Mouse (Mus musculus) MEL-GATA-1-ER (cell line): ENCODE results near the gene Enox1.

ENCODE experiments used
- DNase-seq: peaks from one replicate; pipeline ENCODE4 v3.0.0-alpha.2; 2012; ENCODE audit warnings: low read depth; ENCODE audit errors: extremely low read depth

The Enox1 gene

DNA sequence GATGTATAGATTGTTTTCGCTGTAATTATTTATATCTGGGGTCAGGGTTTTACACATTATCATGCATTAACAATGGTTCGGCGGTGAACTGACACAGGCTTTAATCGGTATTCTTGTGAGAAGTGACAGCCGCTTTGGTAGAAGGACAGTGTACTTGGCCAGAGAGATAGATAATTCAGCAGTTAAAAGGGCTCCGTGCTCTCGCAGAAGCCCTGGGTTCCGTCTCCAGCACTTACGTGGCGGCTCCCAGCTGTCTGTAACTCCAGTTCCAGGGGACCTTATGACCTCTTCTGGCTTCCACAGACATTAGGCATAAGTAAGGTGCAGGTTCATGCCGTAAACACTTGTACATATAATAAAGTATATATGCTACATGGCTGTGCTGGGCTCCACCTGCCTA, 515.4 kb downstream of the Enox1 start:
- DNase-seq, result no peak

DNA sequence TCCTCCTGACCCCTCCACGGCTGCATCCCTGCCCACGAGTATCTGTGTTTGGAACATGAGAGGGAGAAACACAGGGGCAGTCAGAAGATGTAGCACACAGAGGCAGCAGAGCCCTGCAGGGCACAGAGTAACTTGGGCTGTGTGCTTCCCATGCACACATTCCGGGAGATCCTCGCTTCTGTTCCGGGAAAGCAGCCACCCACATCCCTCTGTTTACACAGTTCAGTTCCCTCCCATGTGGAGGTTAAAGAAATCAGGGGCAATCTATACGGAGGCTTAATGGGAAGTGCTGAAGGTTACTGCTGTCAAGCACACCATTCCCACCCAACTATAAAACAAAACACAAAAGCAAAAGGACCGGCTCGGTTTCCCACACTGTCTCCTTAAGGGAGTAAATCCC, 516.6 kb downstream of the Enox1 start:
- no peak for DNase-seq

DNA sequence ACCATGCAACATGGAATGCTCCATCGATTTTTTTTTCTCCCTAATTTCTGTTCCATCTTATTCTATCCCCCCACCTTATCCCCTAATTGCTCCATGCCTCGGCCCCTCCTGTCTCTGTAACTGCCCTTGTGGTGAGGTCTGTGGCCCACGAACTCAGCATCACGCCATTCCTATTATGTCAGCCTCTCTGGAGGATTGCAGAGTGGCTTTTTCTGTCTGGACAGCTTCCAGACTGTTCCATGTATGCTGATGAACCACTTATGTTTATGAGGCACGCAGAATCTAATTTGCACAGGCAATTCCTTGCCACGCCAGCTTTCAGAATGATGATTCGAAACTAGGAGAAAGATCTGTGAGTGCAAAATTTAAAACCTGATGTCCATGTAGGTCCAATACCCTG, 521.4 kb downstream of the Enox1 start:
- no peak for DNase-seq

DNA sequence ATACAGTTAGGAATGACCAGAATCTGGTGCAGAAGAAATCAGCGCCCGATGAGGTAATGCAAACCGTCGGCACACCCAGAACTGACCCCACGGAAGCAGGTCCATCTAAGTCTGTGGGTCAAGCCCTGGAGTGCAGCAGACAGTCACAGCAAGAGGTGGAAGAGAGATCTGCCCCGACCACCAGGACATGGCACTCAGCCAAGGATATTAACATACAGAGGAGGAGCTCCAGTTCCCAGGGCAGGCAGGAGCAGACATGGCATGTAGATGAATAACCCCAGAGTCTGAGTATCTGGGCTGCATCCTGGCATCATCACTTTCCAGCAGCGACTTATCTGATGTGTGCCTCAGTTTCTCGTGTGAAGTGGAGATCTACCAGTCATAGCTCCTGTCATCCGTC, 523.3 kb downstream of the Enox1 start:
- no peak for DNase-seq

DNA sequence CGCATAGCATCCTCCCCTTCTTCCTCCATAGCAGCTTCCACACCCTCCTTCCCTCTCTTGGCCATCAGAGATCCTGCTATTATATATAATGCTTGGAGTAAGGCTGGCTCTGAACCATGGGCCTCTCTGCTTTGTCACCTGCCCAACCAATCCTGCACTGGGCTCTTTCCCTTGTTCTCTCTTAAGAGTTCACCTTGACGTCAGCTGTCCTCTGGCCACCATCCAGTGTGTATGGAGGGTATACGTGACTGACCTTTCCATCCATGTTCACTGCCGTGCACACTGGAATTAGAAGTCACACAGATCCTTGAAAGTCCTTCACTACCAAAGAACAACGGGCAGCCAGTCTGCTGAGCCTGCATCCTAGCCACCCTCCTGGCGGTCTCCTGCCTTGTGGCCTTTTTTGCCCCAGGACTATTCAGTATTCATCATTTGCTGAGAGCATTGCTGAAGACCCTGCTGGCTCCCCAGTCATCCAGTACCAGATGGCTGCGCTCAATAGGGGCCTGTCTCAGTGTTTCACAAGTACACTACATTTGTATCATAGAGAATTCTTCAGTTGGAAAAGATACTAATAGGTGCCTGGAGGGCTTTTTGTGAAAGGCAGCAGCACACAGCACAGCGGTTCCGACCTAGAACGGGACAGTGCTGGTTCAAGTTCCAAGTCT, 526.5 kb downstream of the Enox1 start:
- no peak for DNase-seq

DNA sequence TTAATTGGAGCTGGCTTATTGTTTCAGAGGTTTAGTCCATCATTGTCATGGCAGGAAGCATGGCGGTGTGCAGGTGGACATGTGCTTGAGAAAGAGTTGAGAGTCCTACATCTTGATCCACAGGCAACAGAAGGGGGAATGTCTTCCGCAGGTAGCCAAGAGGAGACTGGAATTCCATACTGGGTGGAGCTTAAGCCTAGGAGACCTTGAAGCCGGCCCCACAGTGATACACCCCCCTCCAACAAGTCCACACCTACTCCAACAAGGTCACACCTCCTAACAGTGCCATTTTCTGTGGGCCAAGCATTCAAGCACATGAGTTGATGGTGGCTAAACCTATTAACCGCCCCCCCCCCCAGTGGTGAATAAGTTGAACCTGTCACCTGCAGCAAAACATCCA, 533.3 kb downstream of the Enox1 start:
- DNase-seq, result no peak

DNA sequence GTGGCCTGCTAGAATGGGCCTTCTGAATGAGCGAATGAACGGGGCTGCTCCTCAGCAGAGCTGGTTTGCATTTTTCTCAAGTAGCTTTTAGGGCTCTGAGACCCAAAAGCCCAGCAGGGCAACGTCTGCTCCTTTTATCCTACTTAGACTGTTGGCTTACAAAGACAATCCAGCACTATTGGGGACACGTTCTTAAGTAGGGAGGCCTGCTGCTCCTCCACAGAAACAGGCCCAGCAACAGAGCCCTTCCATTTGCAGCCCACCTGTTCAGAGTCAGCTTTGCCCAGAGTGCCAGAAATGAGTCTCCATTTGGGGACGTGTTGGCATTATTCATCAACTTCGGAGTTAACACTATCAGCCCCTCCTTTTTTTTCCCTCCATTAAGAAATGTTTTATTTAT, 548.4 kb downstream of the Enox1 start:
- no peak for DNase-seq

DNA sequence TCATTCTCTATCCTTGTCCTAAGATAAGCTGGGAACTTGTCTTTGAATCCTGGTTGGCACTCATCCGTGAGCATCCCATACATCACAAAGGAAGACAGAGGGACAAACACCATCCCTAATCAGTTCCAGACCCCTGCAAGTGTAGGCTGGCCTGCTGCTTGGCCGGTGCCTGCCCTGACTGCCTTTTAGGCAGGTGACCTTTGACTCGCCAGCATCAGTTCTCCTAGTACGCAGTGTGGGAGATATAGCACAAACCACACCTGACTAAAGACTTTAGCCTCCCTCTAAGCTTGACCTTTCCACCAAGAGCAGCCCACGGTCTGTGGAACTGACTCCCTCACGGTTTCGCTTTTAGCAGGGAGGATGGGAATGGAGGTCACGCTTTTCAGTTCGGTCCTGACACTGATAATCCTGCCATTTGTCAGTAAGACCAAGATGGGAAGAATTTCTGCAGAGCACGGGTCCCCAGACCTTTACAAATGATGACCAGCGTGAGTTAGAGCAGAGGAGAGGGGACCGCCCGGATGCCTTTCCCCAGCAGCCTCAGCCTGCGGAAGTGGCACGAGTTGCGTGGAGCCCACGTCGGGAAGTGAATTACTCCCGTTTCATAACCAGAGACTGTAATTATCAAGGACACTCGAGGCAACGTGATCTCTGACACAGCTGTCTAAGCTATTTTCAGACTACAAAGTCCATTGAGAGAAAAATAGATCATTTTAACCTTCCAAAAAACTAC, 550.1 kb downstream of the Enox1 start:
- no peak for DNase-seq

DNA sequence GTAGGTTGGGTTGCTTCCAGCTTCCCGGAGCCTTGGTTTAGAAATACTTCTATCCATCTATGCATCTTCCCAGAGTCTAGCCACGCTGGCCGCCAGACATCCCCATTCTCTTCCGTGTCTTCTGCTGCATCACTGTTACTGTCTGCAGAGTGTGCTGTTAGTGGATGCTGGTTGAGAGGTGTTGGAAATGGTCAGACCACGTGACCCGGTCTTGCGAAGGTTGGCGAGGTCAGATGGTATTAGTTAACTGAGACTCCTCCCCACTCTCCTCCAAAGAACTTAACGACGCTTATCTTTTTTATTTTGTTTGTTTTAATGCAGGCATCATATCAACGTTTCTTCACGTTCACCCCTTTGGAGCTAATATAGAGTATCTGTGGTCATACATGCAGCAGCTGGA, 550.7 kb downstream of the Enox1 start:
- DNase-seq, result no peak

DNA sequence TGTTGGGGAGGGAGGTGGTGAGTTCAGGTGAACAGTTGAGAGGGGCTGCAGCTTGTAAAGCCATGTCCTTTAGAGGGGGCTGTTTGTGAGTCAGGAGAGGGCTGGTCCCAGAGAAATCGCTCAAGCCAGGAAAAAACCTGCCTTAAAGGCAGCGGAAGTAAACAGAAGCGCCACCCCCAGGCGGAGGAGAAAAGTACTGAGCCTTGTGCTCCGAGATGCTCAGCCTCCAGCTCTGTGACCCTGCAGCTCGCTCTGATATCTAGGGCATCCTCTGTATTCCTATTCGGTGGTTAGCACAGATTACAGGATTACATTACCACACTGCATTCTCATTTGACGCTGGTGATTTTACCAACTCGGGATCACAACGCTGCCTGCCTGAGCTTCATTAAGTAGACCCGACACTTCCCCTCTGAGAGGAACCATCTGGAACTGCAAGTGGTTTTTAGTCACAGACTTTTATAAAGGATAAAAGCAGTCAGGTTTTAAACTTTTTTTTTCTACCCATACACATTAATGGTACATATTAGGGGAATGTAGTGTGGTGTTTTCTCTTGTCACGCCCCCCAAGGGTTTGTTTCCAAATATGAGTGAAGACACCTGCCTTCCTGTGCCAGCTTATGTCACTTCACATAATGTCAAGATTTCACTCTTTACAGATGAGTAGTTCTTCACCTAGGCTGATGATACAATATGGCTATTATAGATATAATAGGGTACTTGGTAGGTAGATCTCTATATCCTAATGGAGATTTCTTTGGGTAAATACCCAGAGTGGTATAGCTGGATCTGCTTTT, 552.0 kb downstream of the Enox1 start:
- no peak for DNase-seq

DNA sequence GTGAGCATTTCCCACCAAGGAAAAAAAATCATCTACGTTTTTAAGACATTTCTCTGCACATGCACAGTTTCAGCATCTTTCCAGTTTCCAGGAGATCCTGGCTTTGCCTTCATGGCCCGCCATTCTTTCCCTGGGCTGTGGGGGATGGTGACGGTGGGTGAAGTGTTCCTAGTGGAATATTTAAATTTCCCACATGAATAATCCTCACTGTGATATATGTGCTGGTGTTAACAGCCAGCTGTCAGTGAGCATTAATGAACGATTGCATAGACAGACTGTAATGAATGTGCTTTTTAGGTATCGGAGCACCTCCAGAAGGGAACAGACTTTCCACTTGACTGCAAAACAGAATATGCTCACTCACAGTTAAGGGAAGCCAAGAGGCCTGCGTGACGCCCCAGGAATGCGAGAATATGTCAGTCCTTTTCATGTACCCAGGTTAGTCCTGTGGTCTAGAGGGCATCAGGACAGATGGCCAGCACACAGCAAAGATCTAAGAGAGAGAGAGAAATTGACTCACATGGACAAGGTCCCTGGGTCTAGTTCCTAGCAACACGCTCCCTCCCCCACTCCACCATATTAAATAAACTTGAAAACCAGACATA, 558.5 kb downstream of the Enox1 start:
- DNase-seq, result no peak

DNA sequence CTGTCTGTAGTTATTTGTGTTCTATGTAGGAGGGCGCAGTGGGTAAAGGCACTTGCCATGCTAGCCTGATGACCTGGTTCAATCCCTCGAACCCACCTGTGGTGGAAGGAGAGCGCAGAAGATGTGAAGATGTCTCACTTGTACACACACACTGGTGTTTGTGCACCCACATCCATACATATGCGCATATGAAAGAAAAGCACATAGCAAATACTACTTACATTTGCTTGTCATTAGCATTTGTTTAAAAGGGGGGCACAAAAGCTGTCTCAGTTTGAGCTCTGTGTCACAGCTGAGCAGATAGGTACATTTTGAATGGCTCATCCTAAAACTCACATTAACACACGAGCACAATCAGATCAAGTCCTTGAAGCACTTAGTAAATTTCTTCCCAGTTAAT, 560.4 kb downstream of the Enox1 start:
- DNase-seq, result no peak

DNA sequence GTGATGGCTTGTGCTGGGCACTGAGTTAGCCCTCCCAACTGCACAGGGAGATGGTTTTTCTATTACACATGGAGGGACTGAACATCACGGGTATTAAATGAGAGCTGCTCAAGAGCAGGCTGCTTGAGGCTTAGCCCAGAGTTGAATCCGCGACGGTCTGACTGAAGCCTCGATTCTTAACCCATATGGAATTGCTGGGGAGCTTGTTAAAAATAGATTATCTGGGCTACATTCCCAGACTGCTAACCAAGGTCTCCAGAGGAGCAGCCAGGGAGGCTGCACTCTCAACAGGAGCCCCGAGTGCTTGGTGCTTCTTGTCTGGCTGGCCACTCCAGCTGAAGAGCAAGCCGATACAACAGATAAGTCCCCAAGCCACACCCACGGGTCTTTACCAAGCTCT, 562.3 kb downstream of the Enox1 start:
- DNase-seq, result no peak

DNA sequence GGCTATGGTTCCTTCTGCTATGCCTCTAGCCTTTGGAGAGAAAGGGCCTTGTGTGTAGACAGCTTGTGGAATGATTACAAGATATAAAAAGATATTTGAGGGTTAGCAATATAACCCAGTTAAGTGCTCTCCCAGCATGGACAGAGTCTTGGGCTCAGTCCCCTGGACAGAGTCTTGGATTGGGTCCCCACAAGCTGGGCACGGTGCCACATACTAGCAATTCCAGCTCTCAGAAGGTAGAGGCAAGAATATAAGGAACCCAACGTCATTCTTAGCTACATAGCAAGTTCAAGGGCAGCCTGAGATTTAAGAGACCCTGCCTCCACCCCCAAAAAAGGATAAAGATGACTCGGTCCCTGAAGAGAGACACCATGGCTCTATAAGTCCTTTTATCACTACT, 581.5 kb downstream of the Enox1 start:
- no peak for DNase-seq

DNA sequence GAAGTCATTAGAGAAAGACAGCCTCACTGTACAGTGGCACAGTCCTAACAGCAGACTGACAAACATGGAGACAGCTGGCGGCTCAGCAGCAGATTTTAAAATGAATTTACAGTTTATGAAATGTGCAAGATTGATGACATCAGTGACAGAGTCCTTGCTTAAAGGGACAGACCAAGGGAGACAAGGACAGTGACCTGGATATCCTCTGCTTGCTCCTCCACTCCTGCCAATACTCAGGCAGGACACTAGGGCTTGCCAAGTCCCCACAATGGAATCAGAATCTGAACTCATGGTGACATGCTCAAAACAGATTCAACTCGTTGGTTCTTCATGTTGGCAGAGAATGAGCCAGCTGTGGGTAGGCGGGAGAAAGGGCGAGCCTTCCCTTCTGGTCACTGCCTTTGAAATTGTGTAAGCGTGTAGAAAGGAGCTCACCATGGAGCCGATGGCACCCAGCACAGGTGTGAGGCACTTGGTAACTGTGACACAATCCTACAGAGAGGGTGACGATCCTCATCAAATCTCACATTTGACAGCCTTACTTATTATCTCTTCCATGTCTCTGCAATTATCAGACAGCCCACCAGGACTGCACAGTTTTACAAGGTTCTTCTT, 582.3 kb downstream of the Enox1 start:
- no peak for DNase-seq

DNA sequence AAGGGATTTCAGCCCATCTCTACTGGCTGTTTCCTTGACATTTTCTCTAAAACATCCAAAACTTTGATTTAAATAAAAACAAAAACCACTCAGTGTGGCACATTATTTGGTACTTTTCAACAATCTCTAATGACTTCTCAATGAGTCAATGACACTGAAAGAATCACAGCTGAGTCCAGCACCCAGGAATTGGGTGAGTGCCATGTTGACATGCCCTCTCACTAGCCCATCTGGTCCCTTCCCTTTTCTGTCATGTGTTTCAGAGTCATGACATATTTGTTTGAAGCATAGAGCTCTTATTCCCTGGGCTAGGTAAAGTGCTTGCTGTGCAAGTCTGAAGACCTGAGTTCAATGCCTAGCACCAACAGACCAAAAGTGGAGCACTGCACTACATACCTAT, 582.8 kb downstream of the Enox1 start:
- DNase-seq, result no peak

DNA sequence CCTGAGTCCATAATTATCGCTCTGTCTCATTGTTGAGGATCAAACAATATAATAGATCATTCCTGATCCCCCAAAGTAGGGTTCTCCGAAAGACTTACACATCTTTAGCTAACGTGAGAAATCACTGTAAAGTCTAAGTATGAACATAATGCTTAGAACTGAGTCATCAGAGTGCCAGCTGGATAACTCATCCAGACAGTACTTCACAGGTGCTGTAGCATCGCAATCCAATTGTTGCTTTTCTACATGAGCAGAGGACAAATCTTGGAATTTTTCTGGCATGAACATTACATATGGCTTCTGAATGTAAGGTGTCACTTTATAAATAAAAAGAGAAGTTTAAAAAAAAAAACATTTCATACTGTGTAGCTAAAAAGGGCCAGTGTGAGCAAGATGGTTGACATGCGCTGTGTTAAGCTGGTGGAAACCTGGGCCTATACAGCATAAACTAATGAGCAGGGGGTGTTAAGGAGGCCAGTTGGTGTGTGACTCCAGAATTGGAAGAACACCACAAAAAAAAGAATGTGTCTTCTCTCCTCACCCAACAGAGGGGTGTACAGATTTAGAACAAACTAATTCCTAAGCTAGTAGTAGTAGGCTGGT, 588.2 kb downstream of the Enox1 start:
- DNase-seq, result no peak

DNA sequence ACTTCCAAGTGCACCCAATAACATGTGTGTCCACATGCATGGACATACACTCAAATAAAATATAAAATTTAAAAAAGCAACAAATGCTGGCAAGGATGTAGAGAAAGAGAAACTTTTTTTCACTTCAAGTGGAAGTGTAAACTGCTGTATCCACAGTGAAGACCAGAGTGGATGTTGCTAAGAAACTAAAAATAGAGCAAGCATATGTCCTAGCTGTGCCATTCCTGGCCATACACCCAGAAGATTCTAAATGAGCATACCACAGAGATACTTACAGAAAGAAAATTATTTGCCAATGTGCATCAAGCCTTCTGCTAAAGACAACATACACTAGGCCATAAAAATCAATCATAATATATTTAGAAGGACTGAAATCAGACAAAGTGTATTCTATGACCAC, 592.4 kb downstream of the Enox1 start:
- DNase-seq, result no peak
